ENCODE assay signal across 36 mouse cellular contexts in genomic region chr6:128625246-128625645, GRCm38 (mm10). TPM values are rescaled to one million over a fixed set of nuclear protein-coding genes. Genes with fewer than 3 reads are reported as not detected.
"Had no signal": no experiment of that assay in that cellular context is flagged by ENCODE, and none has a peak within 500 bp of the region (broad histone marks: within the 10 kb centered on the region; RNA-seq: fewer than 3 reads in every experiment).

No protein-coding gene starts in this region.

RNA-seq across cellular contexts. Expression of gene Klrb1a, which starts 1.9 kb away (rescaled TPM):
- total RNA-seq: left cerebral cortex, adult 2 months; left cerebral cortex, adult 8-10 months; left cerebral cortex, postnatal 10 days; left cerebral cortex, postnatal 14 days; left cerebral cortex, postnatal 25 days; left cerebral cortex, postnatal 36 days; left cerebral cortex, postnatal 4 days; liver, adult 2 months; midbrain, postnatal 0 days had no signal
- polyA plus RNA-seq: limb, embryonic 10.5 days; limb, embryonic 11.5 days; limb, embryonic 12.5 days; limb, embryonic 13.5 days; limb, embryonic 14.5 days; limb, embryonic 15.5 days; liver, adult 2 months; lung, embryonic 14.5 days; lung, embryonic 15.5 days; lung, embryonic 16.5 days; lung, postnatal 0 days; macrophage; midbrain, embryonic 10.5 days; midbrain, embryonic 11.5 days; midbrain, embryonic 12.5 days; midbrain, embryonic 13.5 days; midbrain, embryonic 14.5 days; midbrain, embryonic 15.5 days; midbrain, embryonic 16.5 days; midbrain, postnatal 0 days; neural tube, embryonic 11.5 days; neural tube, embryonic 12.5 days had no signal

RNA-seq across cellular contexts. Expression of gene Clec2h, which starts 36.9 kb away (rescaled TPM):
- total RNA-seq: left cerebral cortex, adult 8-10 months; left cerebral cortex, postnatal 14 days; left cerebral cortex, postnatal 36 days; left cerebral cortex, postnatal 4 days; megakaryocyte progenitor cell, adult 5-6 weeks; megakaryocyte-erythroid progenitor cell, adult 5-6 weeks; midbrain, postnatal 0 days had no signal
- polyA plus RNA-seq: limb, embryonic 10.5 days; limb, embryonic 11.5 days; limb, embryonic 12.5 days; limb, embryonic 13.5 days; limb, embryonic 14.5 days; limb, embryonic 15.5 days; liver, embryonic 11.5 days; liver, embryonic 12.5 days; liver, embryonic 13.5 days; lung, adult 2 months; lung, embryonic 14.5 days; lung, embryonic 15.5 days; lung, embryonic 16.5 days; lung, postnatal 0 days; macrophage; midbrain, embryonic 10.5 days; midbrain, embryonic 11.5 days; midbrain, embryonic 12.5 days; midbrain, embryonic 13.5 days; midbrain, embryonic 14.5 days; midbrain, embryonic 15.5 days; midbrain, embryonic 16.5 days; midbrain, postnatal 0 days; myocyte; neural tube, embryonic 11.5 days; neural tube, embryonic 12.5 days had no signal

RNA-seq across cellular contexts. Expression of gene A2ml1, which starts 43.8 kb away (rescaled TPM):
- total RNA-seq: megakaryocyte progenitor cell, adult 5-6 weeks; megakaryocyte-erythroid progenitor cell, adult 5-6 weeks had no signal
- polyA plus RNA-seq: limb, embryonic 11.5 days; limb, embryonic 12.5 days; limb, embryonic 13.5 days; limb, embryonic 14.5 days; macrophage; midbrain, embryonic 10.5 days; midbrain, embryonic 11.5 days; midbrain, embryonic 12.5 days; myocyte; neural tube, embryonic 11.5 days; neural tube, embryonic 12.5 days had no signal
